Comparison of ENCODE assay signal across 8 mouse cellular contexts in the genomic region with DNA sequence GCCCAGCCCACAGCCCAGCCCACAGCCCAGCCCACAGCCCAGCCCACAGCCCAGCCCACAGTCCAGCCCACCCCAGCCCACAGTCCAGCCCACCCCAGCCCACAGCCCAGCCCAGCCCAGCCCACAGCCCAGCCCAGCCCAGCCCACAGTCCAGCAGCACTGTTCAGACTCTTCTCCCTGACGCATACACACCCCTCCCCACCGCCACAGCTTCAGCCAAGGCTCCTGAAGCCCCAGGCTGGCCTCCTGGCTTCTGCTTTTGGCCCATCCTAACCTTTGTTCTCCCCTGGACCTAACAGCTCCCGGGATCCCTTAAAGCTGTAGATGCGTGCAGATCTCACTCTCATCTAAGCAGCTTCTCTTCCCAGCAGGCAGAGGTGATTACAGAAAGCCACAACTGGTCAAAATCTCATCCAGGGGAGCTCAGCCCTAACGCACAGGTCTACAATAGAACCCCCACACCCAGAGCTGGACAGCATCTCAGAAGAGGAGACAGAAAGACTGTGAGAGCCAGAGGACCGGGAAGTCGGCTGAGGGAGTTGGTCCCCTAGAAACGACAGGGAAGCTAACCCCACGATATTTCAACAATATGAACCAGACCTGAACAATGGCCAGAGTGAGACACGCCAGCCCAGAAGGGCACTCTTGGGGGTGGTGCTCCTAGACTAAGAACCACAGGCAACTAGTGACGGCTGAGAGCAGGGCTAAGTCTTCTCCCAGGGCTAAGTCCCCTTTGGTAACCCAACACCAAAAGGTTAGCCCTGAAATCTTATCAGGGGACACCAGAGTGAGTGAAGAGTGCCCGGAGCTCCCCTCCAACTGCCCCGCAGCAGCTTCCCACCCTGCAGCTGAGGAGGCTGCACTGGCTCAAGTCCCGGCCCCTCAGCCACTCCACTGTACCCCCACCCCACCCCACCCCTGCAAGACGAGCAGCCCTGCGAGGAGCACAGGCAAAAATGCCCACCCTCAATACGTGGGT. TPM values are rescaled to one million over a fixed set of nuclear protein-coding genes. Genes with fewer than 3 reads are reported as not detected.
DNase-seq lines count a peak whose midpoint lies in the region; ATAC-seq and TF ChIP-seq lines count a peak whose summit lies in the region.

No protein-coding gene starts in this region.

- intact Hi-C loops in gastrocnemius, postnatal 36 days (cut with DNase I), result no loop called here

- no peaks in the 10 kb centered on the region for H3K36me3 ChIP-seq in G1E (replicated peaks)
- no peaks in the 10 kb centered on the region for H3K36me3 ChIP-seq in hindbrain, embryonic 10.5 days
- H3K36me3 ChIP-seq in limb, embryonic 15.5 days, result no peaks in the 10 kb centered on the region
- H3K36me3 ChIP-seq in myocyte (ENCODE audit: control insufficient read depth, insufficient read depth), result no peaks in the 10 kb centered on the region

- peak overlapping the region; percentile 55 for H3K4me2 ChIP-seq in limb, embryonic 15.5 days
- peak overlapping the region; percentile 35 for H3K4me2 ChIP-seq in myocyte (ENCODE audit: low read depth)

- no peak for ATAC-seq in G1E (ENCODE audit: extremely low read depth, insufficient number of reproducible peaks, low FRiP score, poor library complexity, severe bottlenecking)
- ATAC-seq in limb, embryonic 15.5 days (ENCODE audit: insufficient number of reproducible peaks, low FRiP score, low TSS enrichment, low read depth), result peak; percentile 66; the same call in 1 of the 2 replicates

- no peaks in the 10 kb centered on the region for H3K9me3 ChIP-seq in G1E (replicated peaks)
- no peaks in the 10 kb centered on the region for H3K9me3 ChIP-seq in hindbrain, embryonic 10.5 days
- no peaks in the 10 kb centered on the region for H3K9me3 ChIP-seq in limb, embryonic 15.5 days

- no peak for TF ChIP-seq POLR2A in myocyte (IDR thresholded peaks at IDR 0.05; ENCODE audit: insufficient read length, low read depth)

- peaks cover 31% of the 10 kb centered on the region for H3K4me1 ChIP-seq in G1E (ENCODE audit: insufficient read depth, low read depth, low read length)
- peaks cover 44% of the 10 kb centered on the region for H3K4me1 ChIP-seq in hindbrain, embryonic 10.5 days (replicated peaks)
- peaks cover 15% of the 10 kb centered on the region for H3K4me1 ChIP-seq in limb, embryonic 15.5 days

- H3K4me3 ChIP-seq in G1E (ENCODE audit: low read depth, low read length) (no peak overlapping the region; the same call in 1 of the 2 replicates), myocyte (no peak overlapping the region)
- peak overlapping the region; percentile 40 for H3K4me3 ChIP-seq in hindbrain, embryonic 10.5 days
- H3K4me3 ChIP-seq in limb, embryonic 15.5 days, result peak overlapping the region; percentile 28

- H3K79me2 ChIP-seq in myocyte (ENCODE audit: control insufficient read depth, insufficient read depth), result no peaks in the 10 kb centered on the region

- no peak overlapping the region for H3ac ChIP-seq in myocyte (ENCODE audit: control insufficient read depth, insufficient read length)

- peak; percentile 66 for DNase-seq in G1E (ENCODE audit: low spot score)
- peak; percentile 4 for DNase-seq in brain, embryonic 18.5 days (ENCODE audit: low read depth, low spot score)
- DNase-seq in hindbrain, embryonic 10.5 days (ENCODE audit: low spot score), result peak; percentile 77
- no peak for DNase-seq in spleen, postnatal 36 days (ENCODE audit: low spot score in 2 of 2)
- DNase-seq in cerebellum, adult 11-12 months, result no peak
- no peak for DNase-seq in gastrocnemius, postnatal 36 days

- no peak for TF ChIP-seq CTCF in G1E (IDR thresholded peaks at IDR 0.05; ENCODE audit: low read depth, low read length)

- peaks cover 47% of the 10 kb centered on the region for H3K27me3 ChIP-seq in G1E (ENCODE audit: insufficient read depth, low read length)
- no peaks in the 10 kb centered on the region for H3K27me3 ChIP-seq in hindbrain, embryonic 10.5 days (ENCODE audit: insufficient read depth, poor library complexity, severe bottlenecking)
- no peaks in the 10 kb centered on the region for H3K27me3 ChIP-seq in limb, embryonic 15.5 days
- H3K27me3 ChIP-seq in myocyte (ENCODE audit: control insufficient read depth, insufficient read depth, insufficient read length), result no peaks in the 10 kb centered on the region

- H3K9ac ChIP-seq in limb, embryonic 15.5 days, result 0 out of 2 replicates have a peak overlapping the region, but pooled peaks have one; percentile 11

- WGBS in hindbrain, embryonic 10.5 days, result 28% methylated on average over 17 of the region's 17 CpGs
- 19% methylated on average over 17 of the region's 17 CpGs for WGBS in limb, embryonic 15.5 days

- peak overlapping the region; percentile 80 for H3K27ac ChIP-seq in hindbrain, embryonic 10.5 days
- H3K27ac ChIP-seq in limb, embryonic 15.5 days, result no peak overlapping the region

TF ChIP-seq in myocyte, 11 proteins besides CTCF, POLR2A, EP300 and RAD21:
- no peak for TF ChIP-seq MYOD1 (IDR thresholded peaks at IDR 0.05; ENCODE audit: control insufficient read depth in 1 of 3, insufficient read length in 2 of 3, low read depth in 2 of 3)

RNA-seq across cellular contexts. Expression of a gene that starts 14.7 kb away (rescaled TPM):
- total RNA-seq in G1E (2014; fragmentation: Nextera tagmentation) (23.3 and 25.0 TPM in 2 replicates), G1E (2017) (27.5 and 29.9 TPM in 2 replicates)
- polyA plus RNA-seq in G1E (2012) (13.1 and 20.3 TPM in 2 replicates), myocyte (2012; fragmentation: generic; extraction: Trizol) (9.0 TPM)
- polyA plus RNA-seq in hindbrain, embryonic 10.5 days (2016; fragmentation: Nextera tagmentation; extraction: Ambion mirVana), result 10.9 and 12.8 TPM in 2 replicates
- 15.6 and 16.7 TPM in 2 replicates for polyA plus RNA-seq in limb, embryonic 15.5 days (2015; fragmentation: Nextera tagmentation; extraction: Ambion mirVana)
- total RNA-seq in gastrocnemius, postnatal 36 days (2021), result 1 to 10 TPM; 8.6 to 9.7 TPM

RNA-seq across cellular contexts. Expression of a gene that starts 26.9 kb away (rescaled TPM):
- not detected in 2 replicates for total RNA-seq in G1E (2014; fragmentation: Nextera tagmentation)
- 0.27 and 0.52 TPM in 2 replicates for total RNA-seq in G1E (2017)
- polyA plus RNA-seq in G1E (2012), result 0.06 and 0.08 TPM in 2 replicates
- polyA plus RNA-seq in hindbrain, embryonic 10.5 days (2016; fragmentation: Nextera tagmentation; extraction: Ambion mirVana), result 13.1 and 15.0 TPM in 2 replicates
- 139 and 142 TPM in 2 replicates for polyA plus RNA-seq in limb, embryonic 15.5 days (2015; fragmentation: Nextera tagmentation; extraction: Ambion mirVana)
- 6.9 TPM for polyA plus RNA-seq in myocyte (2012; fragmentation: generic; extraction: Trizol)
- total RNA-seq in gastrocnemius, postnatal 36 days (2021), result 10 to 100 TPM; 44.6 to 70.1 TPM

Comparison
In these comparisons a context has a peak if more than half of its experiments do, and no peak if none do; other contexts are left out.
1. DNase-seq: peak in G1E (single experiment), brain, embryonic 18.5 days (single experiment) and hindbrain, embryonic 10.5 days (single experiment); none in spleen, postnatal 36 days (0 of 2), cerebellum, adult 11-12 months (single experiment) and gastrocnemius, postnatal 36 days (0 of 2).
2. H3K4me3 ChIP-seq: peak in hindbrain, embryonic 10.5 days (single experiment) and limb, embryonic 15.5 days (single experiment); none in G1E (single experiment) and myocyte (single experiment).